8 mouse cellular contexts compared by ENCODE assay signal in genomic region chr17:15577291-15577694, GRCm38 (mm10). TPM values are rescaled to one million over a fixed set of nuclear protein-coding genes. Genes with fewer than 3 reads are reported as not detected.
DNase-seq lines count a peak whose midpoint lies in the region; ATAC-seq lines count a peak whose summit lies in the region.

No protein-coding gene starts in this region.

- H3K4me3 ChIP-seq in embryonic facial prominence, embryonic 12.5 days: peak overlapping the region; percentile 33
- peak overlapping the region; percentile 39 for H3K4me3 ChIP-seq in heart, embryonic 15.5 days
- peak overlapping the region; percentile 34 for H3K4me3 ChIP-seq in kidney, embryonic 16.5 days (ENCODE audit: low read length)
- peak overlapping the region; percentile 23 for H3K4me3 ChIP-seq in lung, embryonic 15.5 days

- DNase-seq in heart, adult 18-20 months: peak; percentile 36 to 54
- DNase-seq in heart, adult 8-10 months (ENCODE audit: low spot score): no peak
- peak; percentile 59 for DNase-seq in retina, embryonic 14.5 days (ENCODE audit: low spot score)
- DNase-seq in T-cell, adult 2 months (ENCODE audit: low spot score): no peak

- H3K4me1 ChIP-seq in embryonic facial prominence, embryonic 12.5 days: no peaks in the 10 kb centered on the region
- peaks cover 2% of the 10 kb centered on the region; the same call in 1 of the 2 replicates for H3K4me1 ChIP-seq in heart, embryonic 15.5 days (replicated peaks)
- no peaks in the 10 kb centered on the region for H3K4me1 ChIP-seq in kidney, embryonic 16.5 days (ENCODE audit: insufficient read depth, low read length)
- no peaks in the 10 kb centered on the region for H3K4me1 ChIP-seq in lung, embryonic 15.5 days

- H3K9me3 ChIP-seq in embryonic facial prominence, embryonic 12.5 days: no peaks in the 10 kb centered on the region
- H3K9me3 ChIP-seq in heart, embryonic 15.5 days (replicated peaks): no peaks in the 10 kb centered on the region
- H3K9me3 ChIP-seq in kidney, embryonic 16.5 days (ENCODE audit: low read length): no peaks in the 10 kb centered on the region
- no peaks in the 10 kb centered on the region for H3K9me3 ChIP-seq in lung, embryonic 15.5 days

- peaks cover 25% of the 10 kb centered on the region for H3K27me3 ChIP-seq in embryonic facial prominence, embryonic 12.5 days
- no peaks in the 10 kb centered on the region; the same call in 1 of the 2 replicates for H3K27me3 ChIP-seq in heart, embryonic 15.5 days
- peaks cover 3% of the 10 kb centered on the region; the same call in 1 of the 2 replicates for H3K27me3 ChIP-seq in kidney, embryonic 16.5 days (ENCODE audit: insufficient read depth, low read length)
- peaks cover 22% of the 10 kb centered on the region for H3K27me3 ChIP-seq in lung, embryonic 15.5 days

- ATAC-seq in embryonic facial prominence, embryonic 12.5 days (ENCODE audit: insufficient number of reproducible peaks, insufficient read depth, low FRiP score, low TSS enrichment): no peak
- no peak; the same call in 1 of the 2 replicates for ATAC-seq in heart, embryonic 15.5 days (replicated peaks; ENCODE audit: insufficient number of reproducible peaks, insufficient read depth, low FRiP score, low read depth)
- ATAC-seq in kidney, embryonic 16.5 days (ENCODE audit: low FRiP score, low TSS enrichment): peak; percentile 81; the same call in 1 of the 2 replicates
- ATAC-seq in lung, embryonic 15.5 days (ENCODE audit: borderline replicate concordance, extremely low read depth, low FRiP score, low TSS enrichment): peak; percentile 64; the same call in 1 of the 2 replicates

- no peak overlapping the region for H3K27ac ChIP-seq in embryonic facial prominence, embryonic 12.5 days
- H3K27ac ChIP-seq in heart, embryonic 15.5 days: no peak overlapping the region
- no peak overlapping the region for H3K27ac ChIP-seq in kidney, embryonic 16.5 days (ENCODE audit: low read length)
- no peak overlapping the region for H3K27ac ChIP-seq in lung, embryonic 15.5 days

- H3K9ac ChIP-seq in embryonic facial prominence, embryonic 12.5 days: peak overlapping the region; percentile 30; the same call in 1 of the 2 replicates
- 0 out of 2 replicates have a peak overlapping the region, but pooled peaks have one; percentile 14 for H3K9ac ChIP-seq in heart, embryonic 15.5 days
- peak overlapping the region; percentile 38; the same call in 1 of the 2 replicates for H3K9ac ChIP-seq in kidney, embryonic 16.5 days (replicated peaks; ENCODE audit: low read length)
- H3K9ac ChIP-seq in lung, embryonic 15.5 days: no peak overlapping the region

- peak overlapping the region; percentile 53 for H3K4me2 ChIP-seq in embryonic facial prominence, embryonic 12.5 days (replicated peaks)
- peak overlapping the region; percentile 67 for H3K4me2 ChIP-seq in heart, embryonic 15.5 days
- peak overlapping the region; percentile 58 for H3K4me2 ChIP-seq in kidney, embryonic 16.5 days (replicated peaks; ENCODE audit: low read depth, low read length)
- peak overlapping the region; percentile 54 for H3K4me2 ChIP-seq in lung, embryonic 15.5 days

- under 1% methylated on average over 29 of the region's 32 CpGs for WGBS in embryonic facial prominence, embryonic 12.5 days
- WGBS in heart, embryonic 15.5 days: under 1% methylated on average over 32 of the region's 32 CpGs
- under 1% methylated on average over 32 of the region's 32 CpGs for WGBS in kidney, embryonic 16.5 days
- WGBS in lung, embryonic 15.5 days: under 1% methylated on average over 32 of the region's 32 CpGs

- H3K36me3 ChIP-seq in embryonic facial prominence, embryonic 12.5 days: no peaks in the 10 kb centered on the region
- H3K36me3 ChIP-seq in heart, embryonic 15.5 days: no peaks in the 10 kb centered on the region
- H3K36me3 ChIP-seq in kidney, embryonic 16.5 days (ENCODE audit: insufficient read depth, low read length): no peaks in the 10 kb centered on the region
- no peaks in the 10 kb centered on the region for H3K36me3 ChIP-seq in lung, embryonic 15.5 days

RNA-seq across cellular contexts. Expression of gene Prdm9, which starts 13.1 kb away (rescaled TPM):
- total RNA-seq in heart, adult 18-20 months (2021): 1 to 10 TPM; 1.6 to 1.9 TPM
- 1 to 10 TPM in 3 of 4 experiments, under 1 TPM in 1; 0.95 to 3.1 (median 1.4) TPM for total RNA-seq in heart, adult 8-10 months (2022)
- 1.7 and 2.1 TPM in 2 replicates for polyA plus RNA-seq in embryonic facial prominence, embryonic 12.5 days (2016; fragmentation: Nextera tagmentation; extraction: Ambion mirVana)
- polyA plus RNA-seq in heart, embryonic 15.5 days (2015; fragmentation: Nextera tagmentation; extraction: Ambion mirVana): 1.1 and 1.5 TPM in 2 replicates
- 2.1 and 2.7 TPM in 2 replicates for polyA plus RNA-seq in kidney, embryonic 16.5 days (2015; fragmentation: Nextera tagmentation; extraction: Ambion mirVana)
- polyA plus RNA-seq in lung, embryonic 15.5 days (2015; fragmentation: Nextera tagmentation; extraction: Ambion mirVana): 2.2 and 2.6 TPM in 2 replicates

RNA-seq across cellular contexts. Expression of gene Pdcd2, which starts 50.2 kb away (rescaled TPM):
- total RNA-seq in heart, adult 18-20 months (2021): 10 to 100 TPM; 16.6 to 20.5 TPM
- 10 to 100 TPM; 16.6 to 19.2 (median 17.4) TPM for total RNA-seq in heart, adult 8-10 months (2022)
- polyA plus RNA-seq in embryonic facial prominence, embryonic 12.5 days (2016; fragmentation: Nextera tagmentation; extraction: Ambion mirVana): 47.1 and 52.7 TPM in 2 replicates
- polyA plus RNA-seq in heart, embryonic 15.5 days (2015; fragmentation: Nextera tagmentation; extraction: Ambion mirVana): 26.0 and 29.7 TPM in 2 replicates
- 44.5 and 45.4 TPM in 2 replicates for polyA plus RNA-seq in kidney, embryonic 16.5 days (2015; fragmentation: Nextera tagmentation; extraction: Ambion mirVana)
- 36.5 and 41.0 TPM in 2 replicates for polyA plus RNA-seq in lung, embryonic 15.5 days (2015; fragmentation: Nextera tagmentation; extraction: Ambion mirVana)

Comparison
In these comparisons a context has a peak if more than half of its experiments do, and no peak if none do; other contexts are left out.
1. DNase-seq: peak in heart, adult 18-20 months (2 of 2) and retina, embryonic 14.5 days (single experiment); none in heart, adult 8-10 months (single experiment) and T-cell, adult 2 months (single experiment).
2. ATAC-seq: peak in kidney, embryonic 16.5 days (single experiment) and lung, embryonic 15.5 days (single experiment); none in embryonic facial prominence, embryonic 12.5 days (single experiment) and heart, embryonic 15.5 days (single experiment).
3. Peak in every context shown above with its lines, with median percentiles within 50 percentile points of each other: H3K4me2 ChIP-seq and H3K4me3 ChIP-seq.